Mouse (Mus musculus) embryonic facial prominence, embryonic 10.5 days (tissue): ENCODE data around the gene Pkd1l2. TPM values are rescaled to one million over a fixed set of nuclear protein-coding genes. Genes with fewer than 3 reads are reported as not detected.

ENCODE experiments used
- polyA plus RNA-seq: library from polyadenylated mRNA; unstranded; fragments of >200 nt; fragmentation: Nextera tagmentation; extraction: Ambion mirVana; gene quantifications from 2 replicates; pipeline ENCODE4 v1.2.1, GENCODE M21; 2016

The Pkd1l2 gene
- polyA plus RNA-seq, 1 experiment from 2014 or later = not detected

Other genes starting within 250 kb of the Pkd1l2 start
- 72.6 and 77.7 TPM in 2 replicates for gene Cmc2, start 161.0 kb downstream of the Pkd1l2 start, polyA plus RNA-seq
- gene Cenpn, start 160.7 kb downstream of the Pkd1l2 start, polyA plus RNA-seq = 61.7 and 62.1 TPM in 2 replicates
- gene Atmin, start 139.1 kb downstream of the Pkd1l2 start, polyA plus RNA-seq = 12.4 and 13.0 TPM in 2 replicates
- gene 1700030J22Rik, start 103.5 kb downstream of the Pkd1l2 start, polyA plus RNA-seq = 2.0 and 2.4 TPM in 2 replicates
- gene Gcsh, start 88.9 kb downstream of the Pkd1l2 start, polyA plus RNA-seq = 183 and 189 TPM in 2 replicates
- 0.22 and 0.33 TPM in 2 replicates for gene Bco1, start 13.4 kb upstream of the Pkd1l2 start, polyA plus RNA-seq
- 2.6 and 3.1 TPM in 2 replicates for gene Gan, start 75.7 kb upstream of the Pkd1l2 start, polyA plus RNA-seq
- gene Cmip, start 174.6 kb upstream of the Pkd1l2 start, polyA plus RNA-seq = 9.2 and 9.8 TPM in 2 replicates